In the genomic region with DNA sequence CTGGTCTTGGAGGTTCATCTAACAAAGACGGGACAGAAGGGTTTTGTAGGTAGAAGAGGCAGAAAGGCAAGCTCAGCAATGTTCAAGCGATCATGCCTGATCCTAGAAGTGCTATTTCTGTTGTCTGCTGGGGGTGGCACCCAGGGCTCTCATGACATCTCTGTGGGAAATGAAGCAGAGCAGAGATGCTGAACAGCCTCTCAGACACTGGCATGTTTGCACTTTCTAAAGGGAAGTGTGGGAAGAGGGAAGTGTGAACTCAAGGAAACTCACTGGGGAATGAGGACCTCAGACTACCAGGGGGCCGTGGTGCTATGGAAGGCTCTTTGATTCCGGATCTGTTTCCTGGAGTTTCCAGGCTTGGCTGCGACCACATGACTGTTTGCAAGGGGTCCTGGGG, we compare ENCODE assay signal across 27 mouse cellular contexts. TPM values are rescaled to one million over a fixed set of nuclear protein-coding genes. Genes with fewer than 3 reads are reported as not detected.
DNase-seq lines count a peak whose midpoint lies in the region; ATAC-seq and TF ChIP-seq lines count a peak whose summit lies in the region.
"Had no signal": no experiment of that assay in that cellular context is flagged by ENCODE, and none has a peak within 500 bp of the region (broad histone marks: within the 10 kb centered on the region; RNA-seq: fewer than 3 reads in every experiment).

No protein-coding gene starts in this region.

- no peak for ATAC-seq in kidney, embryonic 16.5 days (ENCODE audit: low FRiP score, low TSS enrichment)
- peak; percentile 78 for ATAC-seq in megakaryocyte, adult 5-6 weeks (ENCODE audit: poor library complexity, severe bottlenecking)
- ATAC-seq in midbrain, embryonic 16.5 days: no peak
- ATAC-seq: CD4-positive, CD25-positive, alpha-beta regulatory T cell, adult 4 months; forebrain, embryonic 14.5 days had no signal

- H3K9me3 ChIP-seq in kidney, embryonic 16.5 days (ENCODE audit: low read length): no peaks in the 10 kb centered on the region
- H3K9me3 ChIP-seq in midbrain, embryonic 16.5 days (replicated peaks; ENCODE audit: control insufficient read depth, low read length, poor library complexity, severe bottlenecking): no peaks in the 10 kb centered on the region
- H3K9me3 ChIP-seq: embryonic facial prominence, embryonic 12.5 days; heart, embryonic 13.5 days; limb, embryonic 12.5 days; liver, embryonic 13.5 days had no signal

- no peak for TF ChIP-seq POLR2A in cerebellum, adult 2 months (IDR thresholded peaks at IDR 0.05; ENCODE audit: borderline replicate concordance, insufficient read depth, low read length)

- no peak overlapping the region for H3K4me2 ChIP-seq in kidney, embryonic 16.5 days (replicated peaks; ENCODE audit: low read depth, low read length)
- H3K4me2 ChIP-seq in midbrain, embryonic 16.5 days (ENCODE audit: low read length): no peak overlapping the region
- H3K4me2 ChIP-seq: embryonic facial prominence, embryonic 12.5 days; heart, embryonic 13.5 days; hindbrain, embryonic 14.5 days; limb, embryonic 12.5 days; liver, embryonic 13.5 days; midbrain, embryonic 11.5 days had no signal

- no peak for TF ChIP-seq CTCF in cerebellum, adult 2 months (IDR thresholded peaks at IDR 0.05; ENCODE audit: borderline replicate concordance, insufficient read depth, low read depth, low read length)

- no peak overlapping the region for H3K9ac ChIP-seq in kidney, embryonic 16.5 days (replicated peaks; ENCODE audit: low read length)
- H3K9ac ChIP-seq in midbrain, embryonic 16.5 days (ENCODE audit: low read depth, low read length): no peak overlapping the region
- H3K9ac ChIP-seq: embryonic facial prominence, embryonic 12.5 days; heart, embryonic 13.5 days; hindbrain, embryonic 14.5 days; limb, embryonic 12.5 days; liver, embryonic 13.5 days had no signal

- H3K4me3 ChIP-seq in kidney, embryonic 16.5 days (ENCODE audit: low read length): no peak overlapping the region
- no peak overlapping the region for H3K4me3 ChIP-seq in midbrain, embryonic 16.5 days (ENCODE audit: low read depth, low read length)
- H3K4me3 ChIP-seq in cerebellum, adult 2 months (replicated peaks; ENCODE audit: insufficient read depth, low read depth, low read length): no peak overlapping the region
- H3K4me3 ChIP-seq: embryonic facial prominence, embryonic 12.5 days; heart, embryonic 13.5 days; limb, embryonic 12.5 days; liver, embryonic 13.5 days had no signal

- H3K27ac ChIP-seq in kidney, embryonic 16.5 days (ENCODE audit: low read length): peak overlapping the region; percentile 44; the same call in 1 of the 2 replicates
- H3K27ac ChIP-seq in midbrain, embryonic 16.5 days (ENCODE audit: low read length): no peak overlapping the region
- no peak overlapping the region for H3K27ac ChIP-seq in cerebellum, adult 2 months (ENCODE audit: insufficient read depth, low read length)
- H3K27ac ChIP-seq: embryonic facial prominence, embryonic 12.5 days; heart, embryonic 13.5 days; hindbrain, embryonic 14.5 days; limb, embryonic 12.5 days; liver, embryonic 13.5 days had no signal

- H3K27me3 ChIP-seq in kidney, embryonic 16.5 days (ENCODE audit: insufficient read depth, low read length): no peaks in the 10 kb centered on the region
- H3K27me3 ChIP-seq in midbrain, embryonic 16.5 days (ENCODE audit: control insufficient read depth, insufficient read depth, low read depth, low read length): no peaks in the 10 kb centered on the region
- no peaks in the 10 kb centered on the region for H3K27me3 ChIP-seq in cerebellum, adult 2 months (ENCODE audit: control insufficient read depth, insufficient read depth, low read length)
- H3K27me3 ChIP-seq: embryonic facial prominence, embryonic 12.5 days; heart, embryonic 13.5 days; limb, embryonic 12.5 days; liver, embryonic 13.5 days had no signal

- H3K4me1 ChIP-seq in kidney, embryonic 16.5 days (ENCODE audit: insufficient read depth, low read length): peaks cover 8% of the 10 kb centered on the region; the same call in 1 of the 2 replicates
- H3K4me1 ChIP-seq in midbrain, embryonic 16.5 days (ENCODE audit: control insufficient read depth, insufficient read depth, low read length): no peaks in the 10 kb centered on the region
- H3K4me1 ChIP-seq in cerebellum, adult 2 months (ENCODE audit: control insufficient read depth, insufficient read depth, low read length): no peaks in the 10 kb centered on the region
- H3K4me1 ChIP-seq: embryonic facial prominence, embryonic 12.5 days; limb, embryonic 12.5 days had no signal

- 79% methylated on average over 5 of the region's 5 CpGs for WGBS in kidney, embryonic 16.5 days
- 90% methylated on average over 5 of the region's 5 CpGs for WGBS in midbrain, embryonic 16.5 days
- 91% methylated on average over 5 of the region's 5 CpGs for WGBS in cerebellum, adult 2 months

- DNase-seq in kidney, postnatal 4 days: no peak
- peak; percentile 34 for DNase-seq in right cerebral cortex, adult 18-20 months
- no peak for DNase-seq in right cerebral cortex, postnatal 36 days (ENCODE audit: low spot score in 2 of 2)
- peak; percentile 32 for DNase-seq in telencephalon, adult 2 months (ENCODE audit: low read depth, low spot score)
- no peak for DNase-seq in cerebellum, adult 2 months
- DNase-seq: adrenal gland, postnatal 25 days; cerebellum, adult 8-10 months; cerebellum, postnatal 25 days; embryo, embryonic 11 days; heart, postnatal 10 days; kidney, adult 8-10 months; kidney, postnatal 14 days; layer of hippocampus, postnatal 36 days; liver, embryonic 13.5 days; lung, adult 2 months; lung, postnatal 10 days; right cerebral cortex, postnatal 14 days had no signal

- no peaks in the 10 kb centered on the region for H3K36me3 ChIP-seq in kidney, embryonic 16.5 days (ENCODE audit: insufficient read depth, low read length)
- no peaks in the 10 kb centered on the region for H3K36me3 ChIP-seq in midbrain, embryonic 16.5 days (ENCODE audit: control insufficient read depth, insufficient read depth, low read length)
- H3K36me3 ChIP-seq: embryonic facial prominence, embryonic 12.5 days; heart, embryonic 13.5 days; limb, embryonic 12.5 days; liver, embryonic 13.5 days had no signal

RNA-seq across cellular contexts. Expression of a gene that starts 39.5 kb away (rescaled TPM):
- polyA plus RNA-seq in kidney, embryonic 16.5 days (2015; fragmentation: Nextera tagmentation; extraction: Ambion mirVana): 35.0 and 35.2 TPM in 2 replicates
- 2.9 and 3.0 TPM in 2 replicates for total RNA-seq in megakaryocyte, adult 5-6 weeks (2015)
- total RNA-seq in megakaryocyte, adult 5-6 weeks (2017): 3.4 and 8.7 TPM in 2 replicates
- polyA plus RNA-seq in midbrain, embryonic 16.5 days (2015; fragmentation: Nextera tagmentation; extraction: Ambion mirVana): 34.2 and 36.5 TPM in 2 replicates
- 22.1 and 26.2 TPM in 2 replicates for polyA plus RNA-seq in cerebellum, adult 2 months (2012; rRNA removed)

Comparison
In these comparisons a context has a peak if more than half of its experiments do, and no peak if none do; other contexts are left out.
1. DNase-seq: peak in right cerebral cortex, adult 18-20 months (single experiment) and telencephalon, adult 2 months (single experiment); none in kidney, postnatal 4 days (0 of 2), right cerebral cortex, postnatal 36 days (0 of 2) and cerebellum, adult 2 months (0 of 2).